Mouse (Mus musculus) MEL (cell line): ENCODE data around the gene Slc1a7. TPM values are rescaled to one million over a fixed set of nuclear protein-coding genes. Genes with fewer than 3 reads are reported as not detected.

ENCODE experiments used
- DNase-seq: peaks from one replicate; pipeline ENCODE4 v3.0.0; 2011; ENCODE audit warnings: low read depth, low spot score
- H3K27ac ChIP-seq: 2 replicates; pipeline ENCODE4 v1.5.1; 2012; ENCODE audit warnings: low read depth, mild to moderate bottlenecking, control low read depth, low read length, moderate library complexity; ENCODE audit not compliant: control insufficient read depth
- H3K27me3 ChIP-seq, 2 experiments: fragments of 150-350 bp in 1 of 2; sonication (generic) in 1 of 2; 2 replicates each; pipeline ENCODE4 v1.6.1; 2012; ENCODE audit warnings: low read length in 2 of 2, mild to moderate bottlenecking in 2 of 2, improper control_type of control experiment in 1 of 2, moderate library complexity in 1 of 2; ENCODE audit not compliant: insufficient read depth in 2 of 2, control insufficient read depth in 1 of 2
- H3K36me3 ChIP-seq, 2 experiments: 2 replicates each; pipeline ENCODE4 v1.6.1; 2012 to 2014; ENCODE audit warnings: low read length in 2 of 2, improper control_type of control experiment in 1 of 2, inconsistent platforms in 1 of 2, mild to moderate bottlenecking in 1 of 2; ENCODE audit not compliant: insufficient read depth in 2 of 2, control insufficient read depth in 1 of 2
- H3K4me1 ChIP-seq, 2 experiments: fragments of 150-350 bp in 1 of 2; sonication (generic) in 1 of 2; 2 replicates each; pipeline ENCODE4 v1.6.1; 2012; ENCODE audit warnings: low read length in 2 of 2, improper control_type of control experiment in 1 of 2, mild to moderate bottlenecking in 1 of 2; ENCODE audit not compliant: insufficient read depth in 2 of 2, control insufficient read depth in 1 of 2
- H3K4me3 ChIP-seq, 2 experiments: fragments of 150-350 bp in 1 of 2; sonication (generic) in 1 of 2; 2 replicates each; pipeline ENCODE4 v1.5.1; 2012; ENCODE audit warnings: low read depth in 2 of 2, low read length in 2 of 2, mild to moderate bottlenecking in 2 of 2, moderate library complexity in 2 of 2, control low read depth in 1 of 2, improper control_type of control experiment in 1 of 2; ENCODE audit not compliant: control insufficient read depth in 1 of 2, insufficient read depth in 1 of 2
- H3K79me2 ChIP-seq: 2 replicates; pipeline ENCODE4 v1.6.1; 2012; ENCODE audit warnings: mild to moderate bottlenecking, low read length, moderate library complexity; ENCODE audit not compliant: control insufficient read depth, poor library complexity, insufficient read depth
- H3K9ac ChIP-seq: 2 replicates; pipeline ENCODE4 v1.6.1; 2012; ENCODE audit warnings: low read depth, mild to moderate bottlenecking, control low read depth, low read length, moderate library complexity; ENCODE audit not compliant: control insufficient read depth, poor library complexity, severe bottlenecking
- H3K9me3 ChIP-seq: fragments of 150-350 bp; sonication (generic); replicated peaks from 2 replicates; pipeline ENCODE4 v1.6.1; 2012; ENCODE audit warnings: mild to moderate bottlenecking, low read length, improper control_type of control experiment, moderate library complexity; ENCODE audit not compliant: insufficient read depth
- BHLHE40 ChIP-seq: IDR thresholded peaks from 2 replicates; pipeline ENCODE4 v1.6.1; 2012; ENCODE audit warnings: low read depth, mild to moderate bottlenecking, inconsistent platforms, low read length, improper control_type of control experiment, borderline replicate concordance
- E2F4 ChIP-seq: IDR thresholded peaks from 2 replicates; pipeline ENCODE4 v1.6.1; 2011; ENCODE audit warnings: low read depth, low read length, improper control_type of control experiment, borderline replicate concordance
- GABPA ChIP-seq: IDR thresholded peaks from 2 replicates; pipeline ENCODE4 v1.6.1; 2012; ENCODE audit warnings: low read depth, mild to moderate bottlenecking, inconsistent platforms, low read length, improper control_type of control experiment, moderate library complexity
- GATA1 ChIP-seq: IDR thresholded peaks from 2 replicates; pipeline ENCODE4 v1.6.1; 2011; ENCODE audit warnings: low read depth, low read length, improper control_type of control experiment
- HCFC1 ChIP-seq: IDR thresholded peaks from 2 replicates; pipeline ENCODE4 v1.6.1; 2012; ENCODE audit warnings: low read depth, mild to moderate bottlenecking, inconsistent platforms, low read length, improper control_type of control experiment, moderate library complexity
- MAX ChIP-seq: IDR thresholded peaks from 2 replicates; pipeline ENCODE4 v1.6.1; 2011; ENCODE audit warnings: low read length, improper control_type of control experiment
- MAZ ChIP-seq: IDR thresholded peaks from 2 replicates; pipeline ENCODE4 v1.6.1; 2012; ENCODE audit warnings: low read depth, mild to moderate bottlenecking, inconsistent platforms, low read length, improper control_type of control experiment
- MEF2A ChIP-seq: IDR thresholded peaks from 2 replicates; pipeline ENCODE4 v1.6.1; 2014; ENCODE audit warnings: low read depth, mild to moderate bottlenecking, inconsistent platforms, low read length, improper control_type of control experiment; ENCODE audit not compliant: poor library complexity, insufficient replicate concordance, severe bottlenecking; ENCODE audit errors: extremely low read depth
- MYB ChIP-seq: IDR thresholded peaks from 2 replicates; pipeline ENCODE4 v1.6.1; 2011; ENCODE audit warnings: mild to moderate bottlenecking, low read depth, low read length, improper control_type of control experiment
- MYC ChIP-seq: IDR thresholded peaks from 2 replicates; pipeline ENCODE4 v1.6.1; 2011; ENCODE audit warnings: low read depth, mild to moderate bottlenecking, low read length, improper control_type of control experiment, moderate library complexity
- NRF1 ChIP-seq: IDR thresholded peaks from 2 replicates; pipeline ENCODE4 v1.6.1; 2014; ENCODE audit warnings: low read depth, mild to moderate bottlenecking, inconsistent platforms, low read length, improper control_type of control experiment, moderate library complexity; ENCODE audit not compliant: poor library complexity, insufficient read depth, severe bottlenecking
- POLR2AphosphoS2 ChIP-seq: IDR thresholded peaks from 2 replicates; pipeline ENCODE4 v1.6.1; 2011; ENCODE audit warnings: low read length, improper control_type of control experiment
- POLR2AphosphoS5 ChIP-seq: IDR thresholded peaks from 2 replicates; pipeline ENCODE4 v1.6.1; 2012; ENCODE audit warnings: low read depth, borderline replicate concordance, mild to moderate bottlenecking, inconsistent platforms, low read length, moderate library complexity, mixed read lengths
- RAD21 ChIP-seq: IDR thresholded peaks from 2 replicates; pipeline ENCODE4 v1.6.1; 2011; ENCODE audit warnings: mild to moderate bottlenecking, low read depth, low read length, improper control_type of control experiment
- RCOR1 ChIP-seq: IDR thresholded peaks from 2 replicates; pipeline ENCODE4 v1.6.1; 2012; ENCODE audit warnings: low read depth, mild to moderate bottlenecking, inconsistent platforms, low read length, improper control_type of control experiment
- SIN3A ChIP-seq: IDR thresholded peaks from 2 replicates; pipeline ENCODE4 v1.6.1; 2012; ENCODE audit warnings: low read length, improper control_type of control experiment, inconsistent platforms
- TAL1 ChIP-seq: IDR thresholded peaks from 2 replicates; pipeline ENCODE4 v1.6.1; 2012; ENCODE audit warnings: mild to moderate bottlenecking, inconsistent platforms, low read length, moderate library complexity, mixed read lengths
- TBP ChIP-seq: IDR thresholded peaks from 2 replicates; pipeline ENCODE4 v1.8.0; 2011; ENCODE audit warnings: low read depth, low read length, improper control_type of control experiment
- TCF12 ChIP-seq: IDR thresholded peaks from 2 replicates; pipeline ENCODE4 v1.6.1; 2014; ENCODE audit warnings: low read depth, mild to moderate bottlenecking, inconsistent platforms, low read length, improper control_type of control experiment, moderate library complexity
- UBTF ChIP-seq: IDR thresholded peaks from 2 replicates; pipeline ENCODE4 v1.6.1; 2012; ENCODE audit warnings: low read depth, mild to moderate bottlenecking, inconsistent platforms, low read length, improper control_type of control experiment, moderate library complexity, borderline replicate concordance; ENCODE audit not compliant: insufficient read depth
- USF1 ChIP-seq: IDR thresholded peaks from 2 replicates; pipeline ENCODE4 v1.6.1; 2014; ENCODE audit warnings: low read depth, mild to moderate bottlenecking, inconsistent platforms, low read length, improper control_type of control experiment, moderate library complexity
- ZC3H11A ChIP-seq: IDR thresholded peaks from 2 replicates; pipeline ENCODE4 v1.6.1; 2012; ENCODE audit warnings: low read depth, mild to moderate bottlenecking, inconsistent platforms, low read length, improper control_type of control experiment
- ZKSCAN1 ChIP-seq: IDR thresholded peaks from 2 replicates; pipeline ENCODE4 v1.6.1; 2012; ENCODE audit warnings: low read depth, mild to moderate bottlenecking, inconsistent platforms, low read length, improper control_type of control experiment, moderate library complexity
- ZNF384 ChIP-seq: IDR thresholded peaks from 2 replicates; pipeline ENCODE4 v1.6.1; 2012; ENCODE audit warnings: low read depth, mild to moderate bottlenecking, inconsistent platforms, low read length, improper control_type of control experiment
- polyA plus RNA-seq, 2 experiments: library from polyadenylated mRNA; stranded (reverse) in 1 of 2; unstranded in 1 of 2; fragments of >175 nt in 1 of 2; fragments of >200 nt in 1 of 2; gene quantifications; 2 replicates each; pipeline versions ENCODE4 v1.2.1 to v1.2.4; 2012; ENCODE audit warnings: low replicate concordance in 2 of 2, low read depth in 1 of 2; ENCODE audit not compliant: insufficient read length in 2 of 2, insufficient read depth in 1 of 2, missing spikeins in 1 of 2
- total RNA-seq: library from RNA; depleted of rRNA; stranded (reverse); fragments of 300-350 nt; gene quantifications from 2 replicates; pipeline ENCODE4 v1.2.3, GENCODE M21; 2012

The Slc1a7 gene
- total and polyA plus RNA-seq, 3 experiments: 0.68 TPM; not detected in 2

DNA sequence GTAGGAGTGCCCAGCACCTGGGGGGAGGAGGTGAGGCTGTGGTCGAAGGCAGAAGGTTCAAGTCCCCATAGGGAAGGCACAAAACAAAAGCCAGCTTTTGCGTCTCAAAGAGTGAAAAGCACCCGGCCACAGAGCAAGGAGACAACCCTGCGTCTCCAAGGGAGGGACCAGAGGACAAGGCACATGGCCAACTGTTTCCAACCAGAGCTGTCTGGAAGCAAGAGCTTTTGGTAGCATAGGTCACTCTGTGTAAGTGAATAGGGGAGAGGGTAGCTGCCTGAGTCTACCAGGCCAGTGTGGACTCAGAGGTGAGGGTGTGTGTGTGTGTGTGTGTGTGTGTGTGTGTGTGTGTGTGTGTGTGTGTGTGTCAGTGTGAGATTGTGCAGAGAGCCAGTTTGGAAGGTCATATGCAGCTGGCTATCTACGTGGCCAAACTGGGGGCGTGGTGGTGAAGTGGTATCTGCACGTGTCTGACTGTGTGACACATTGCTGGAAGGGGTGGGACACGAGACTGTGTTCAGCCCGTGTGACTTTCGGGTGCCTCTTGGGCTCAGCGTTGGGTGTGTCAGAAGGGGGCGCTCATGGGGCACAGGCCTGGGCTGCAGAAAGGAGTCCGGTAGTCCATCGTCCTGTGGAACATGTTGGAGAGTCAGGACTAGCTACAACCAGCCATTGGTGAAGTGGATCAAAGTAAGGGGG, 47.1 kb downstream of the Slc1a7 start (continued):
- TF ChIP-seq GATA1: no peak
- TF ChIP-seq POLR2AphosphoS2: no peak
- peak; percentile 36 for TF ChIP-seq ZC3H11A
- TF ChIP-seq USF1: no peak
- TF ChIP-seq UBTF: no peak
- peak; percentile 37 for TF ChIP-seq RAD21
- TF ChIP-seq E2F4: no peak
- TF ChIP-seq RCOR1: no peak
- TF ChIP-seq, all 39 proteins: peak for 5

- no peak for DNase-seq
- Histone ChIP-seq H3K27ac (no peak overlapping the region), H3K4me1 (0 out of 4 replicates have a peak, but pooled peaks cover 0 to 2% of the 10 kb centered on the region in 2 experiments), H3K4me3 (no peak overlapping the region), H3K36me3 (no peaks in the 10 kb centered on the region), H3K9ac (no peak overlapping the region), H3K27me3 (no peaks in the 10 kb centered on the region; a peak in 1 of 4 replicates), H3K9me3 (no peaks in the 10 kb centered on the region), H3K79me2 (no peaks in the 10 kb centered on the region)
- TF ChIP-seq TCF12: no peak
- TF ChIP-seq ZC3H11A: no peak
- TF ChIP-seq BHLHE40: no peak
- TF ChIP-seq MYB: no peak
- no peak for TF ChIP-seq RAD21
- TF ChIP-seq SIN3A: no peak
- TF ChIP-seq ZNF384: no peak
- no peak for TF ChIP-seq TAL1
- no peak for TF ChIP-seq MAZ
- TF ChIP-seq MAX: no peak
- TF ChIP-seq ZKSCAN1: no peak
Measured at GRCm38 (mm10) chr4:108016321-108016720, 48.2 kb downstream of the Slc1a7 start.

GRCm38 (mm10) chr4:108017839-108018238, 49.7 kb downstream of the Slc1a7 start:
- H3K9ac ChIP-seq: no peak overlapping the region
- H3K4me1 ChIP-seq: 0 out of 4 replicates have a peak, but pooled peaks cover 0 to 2% of the 10 kb centered on the region in 2 experiments
- H3K27me3 ChIP-seq: no peaks in the 10 kb centered on the region
- no peak overlapping the region for H3K4me3 ChIP-seq
- H3K79me2 ChIP-seq: no peaks in the 10 kb centered on the region
- no peaks in the 10 kb centered on the region for H3K36me3 ChIP-seq
- no peaks in the 10 kb centered on the region for H3K9me3 ChIP-seq
- no peak overlapping the region for H3K27ac ChIP-seq
- TF ChIP-seq RCOR1 (no peak), UBTF (no peak), MAX (no peak), GATA1 (no peak), TBP (no peak), ZC3H11A (no peak), NRF1 (no peak), MAZ (no peak), POLR2AphosphoS5 (no peak), BHLHE40 (no peak), GABPA (no peak), MYC (no peak), ZNF384 (no peak), HCFC1 (no peak), MEF2A (no peak)
- DNase-seq: no peak
